Mouse (Mus musculus) spleen, adult 2 months (tissue): ENCODE results near the gene Gatad1. TPM values are rescaled to one million over a fixed set of nuclear protein-coding genes. Genes with fewer than 3 reads are reported as not detected.
A peak's percentile ranks its signal among the peaks of the same experiment; 100 is the strongest.

Source experiments
- DNase-seq, 2 experiments: peaks; one replicate each; pipeline versions ENCODE4 v3.0.0 to v3.0.0-alpha.2; 2012 to 2021; ENCODE audit warnings: low spot score in 2 of 2, low read depth in 1 of 2
- H3K27ac ChIP-seq: fragments of 200-500 bp; 2 replicates; pipeline ENCODE4 v1.5.1; 2012; ENCODE audit warnings: low read length, inconsistent platforms; ENCODE audit not compliant: insufficient read depth
- H3K27me3 ChIP-seq: fragments of 200-500 bp; 2 replicates; pipeline ENCODE4 v1.6.1; 2012; ENCODE audit warnings: mild to moderate bottlenecking, moderate library complexity, low read length, inconsistent platforms; ENCODE audit not compliant: control insufficient read depth, insufficient read depth
- H3K36me3 ChIP-seq: fragments of 200-500 bp; 2 replicates; pipeline ENCODE4 v1.6.1; 2012; ENCODE audit warnings: mild to moderate bottlenecking, low read length, inconsistent platforms; ENCODE audit not compliant: control insufficient read depth, insufficient read depth
- H3K4me1 ChIP-seq: fragments of 200-500 bp; 2 replicates; pipeline ENCODE4 v1.6.1; 2011; ENCODE audit warnings: inconsistent platforms; ENCODE audit not compliant: control insufficient read depth, insufficient read depth, insufficient read length
- H3K4me3 ChIP-seq: fragments of 200-500 bp; 2 replicates; pipeline ENCODE4 v1.5.1; 2011; ENCODE audit warnings: mild to moderate bottlenecking, inconsistent platforms; ENCODE audit not compliant: insufficient read depth, insufficient read length; ENCODE audit errors: extremely low read depth
- CTCF ChIP-seq: fragments of 200-500 bp; IDR thresholded peaks from 2 replicates; pipeline ENCODE4 v1.5.1; 2011; ENCODE audit warnings: mild to moderate bottlenecking, inconsistent platforms; ENCODE audit not compliant: insufficient read depth, insufficient read length, insufficient replicate concordance; ENCODE audit errors: extremely low read depth
- POLR2A ChIP-seq: fragments of 200-500 bp; IDR thresholded peaks from 2 replicates; pipeline ENCODE4 v1.6.1; 2011; ENCODE audit warnings: low read depth, low read length, inconsistent platforms
- WGBS: fragments of 180-500 bp; shearing (Covaris S2); methylation state at CpG from one replicate; pipeline ENCODE4 v1.1.7; 2018; 5-methylcytosine and 5-hydroxymethylcytosine counted together
- polyA plus RNA-seq: library from polyadenylated mRNA; depleted of rRNA; stranded (reverse); fragments of >200 nt; gene quantifications from 2 replicates; pipeline ENCODE4 v1.2.3, GENCODE M21; 2012

Gatad1 gene
- polyA plus RNA-seq, 1 experiment: 15.8 TPM

- H3K36me3 ChIP-seq: peaks cover 25% of the 10 kb centered on the region
- no peak overlapping the region for H3K4me3 ChIP-seq
- H3K27ac ChIP-seq: no peak overlapping the region
- H3K27me3 ChIP-seq: no peaks in the 10 kb centered on the region
- DNase-seq: no peak
- no peaks in the 10 kb centered on the region for H3K4me1 ChIP-seq
- TF ChIP-seq POLR2A (no peak), CTCF (no peak)
- WGBS: 95% methylated on average over 6 of the region's 6 CpGs
These were observed 12.4 kb downstream of the Gatad1 start for GRCm38 (mm10) chr5:3644621-3645020.

- no peaks in the 10 kb centered on the region for H3K27me3 ChIP-seq
- H3K4me1 ChIP-seq: no peaks in the 10 kb centered on the region
- TF ChIP-seq POLR2A (no peak), CTCF (no peak)
- no peak overlapping the region for H3K27ac ChIP-seq
- H3K4me3 ChIP-seq: no peak overlapping the region
- DNase-seq: no peak
- H3K36me3 ChIP-seq: peaks cover 4% of the 10 kb centered on the region
- WGBS: 95% methylated on average over 8 of the region's 8 CpGs
These were observed 21.7 kb downstream of the Gatad1 start for GRCm38 (mm10) chr5:3635286-3635685.

- Histone ChIP-seq H3K4me3 (no peak overlapping the region), H3K4me1 (no peaks in the 10 kb centered on the region), H3K27ac (no peak overlapping the region), H3K36me3 (peaks cover 2% of the 10 kb centered on the region), H3K27me3 (no peaks in the 10 kb centered on the region)
- TF ChIP-seq CTCF (peak; percentile 29; the same call in 1 of the 2 replicates), POLR2A (no peak)
- DNase-seq: no peak
- WGBS: 77% methylated on average over 4 of the region's 4 CpGs
These were observed 23.0 kb downstream of the Gatad1 start for GRCm38 (mm10) chr5:3633951-3634350.

- no peaks in the 10 kb centered on the region for H3K27me3 ChIP-seq
- TF ChIP-seq POLR2A: no peak
- TF ChIP-seq CTCF: no peak
- 97% methylated on average over 13 of the region's 13 CpGs for WGBS
- no peak for DNase-seq
- H3K27ac ChIP-seq: no peak overlapping the region
- no peak overlapping the region for H3K4me3 ChIP-seq
- no peaks in the 10 kb centered on the region for H3K4me1 ChIP-seq
- H3K36me3 ChIP-seq: peaks cover 3% of the 10 kb centered on the region
These were observed 23.7 kb downstream of the Gatad1 start for GRCm38 (mm10) chr5:3633315-3633714.

GRCm38 (mm10) chr5:3632285-3632684 lies 24.7 kb downstream of the Gatad1 start:
- WGBS: 86% methylated on average over 5 of the region's 5 CpGs
- TF ChIP-seq POLR2A: no peak
- TF ChIP-seq CTCF: no peak
- DNase-seq: no peak
- Histone ChIP-seq H3K4me3 (no peak overlapping the region), H3K27me3 (no peaks in the 10 kb centered on the region), H3K36me3 (peaks cover 3% of the 10 kb centered on the region), H3K27ac (no peak overlapping the region), H3K4me1 (no peaks in the 10 kb centered on the region)

- no peak overlapping the region for H3K4me3 ChIP-seq
- 89% methylated on average over 16 of the region's 16 CpGs for WGBS
- no peak for DNase-seq
- TF ChIP-seq CTCF (no peak), POLR2A (no peak)
- H3K27me3 ChIP-seq: no peaks in the 10 kb centered on the region
- no peak overlapping the region for H3K27ac ChIP-seq
- no peaks in the 10 kb centered on the region for H3K4me1 ChIP-seq
- peaks cover 3% of the 10 kb centered on the region for H3K36me3 ChIP-seq
These were observed 25.3 kb downstream of the Gatad1 start for GRCm38 (mm10) chr5:3631512-3632271.

- DNase-seq: no peak
- Histone ChIP-seq H3K27me3 (no peaks in the 10 kb centered on the region), H3K27ac (no peak overlapping the region), H3K4me1 (no peaks in the 10 kb centered on the region), H3K36me3 (peaks cover 1% of the 10 kb centered on the region), H3K4me3 (no peak overlapping the region)
- 94% methylated on average over 5 of the region's 5 CpGs for WGBS
- TF ChIP-seq POLR2A (no peak), CTCF (no peak)
These were observed 26.9 kb downstream of the Gatad1 start for GRCm38 (mm10) chr5:3630055-3630454.
